Mouse (Mus musculus) left cerebral cortex, postnatal 25 days (tissue): Measurements from ENCODE around the gene Icam5. TPM values are rescaled to one million over a fixed set of nuclear protein-coding genes. Genes with fewer than 3 reads are reported as not detected.
A peak's percentile ranks its signal among the peaks of the same experiment; 100 is the strongest.
"Not testable (repeated sequence)": the region's sequence is repeated elsewhere in the genome, so short reads cannot be mapped to it uniquely, and the experiment has no call there.

Source experiments
- DNase-seq, 2 experiments: peaks; one replicate each; pipeline ENCODE4 v3.0.0; 2022; ENCODE audit warnings: low spot score in 2 of 2, mixed read lengths in 1 of 2
- intact Hi-C: fragments of 180-260 bp; cut with DNase I; formaldehyde crosslinking; loops from one replicate; pipeline ENCODE4 v1.15.1; 2025
- total RNA-seq, 2 experiments: library from RNA; stranded (reverse); gene quantifications; 2 replicates each; pipeline ENCODE4 v1.2.3; 2021

Gene Icam5
- total RNA-seq, 2 experiments from 2014 or later, result 236 to 267 TPM

DNA sequence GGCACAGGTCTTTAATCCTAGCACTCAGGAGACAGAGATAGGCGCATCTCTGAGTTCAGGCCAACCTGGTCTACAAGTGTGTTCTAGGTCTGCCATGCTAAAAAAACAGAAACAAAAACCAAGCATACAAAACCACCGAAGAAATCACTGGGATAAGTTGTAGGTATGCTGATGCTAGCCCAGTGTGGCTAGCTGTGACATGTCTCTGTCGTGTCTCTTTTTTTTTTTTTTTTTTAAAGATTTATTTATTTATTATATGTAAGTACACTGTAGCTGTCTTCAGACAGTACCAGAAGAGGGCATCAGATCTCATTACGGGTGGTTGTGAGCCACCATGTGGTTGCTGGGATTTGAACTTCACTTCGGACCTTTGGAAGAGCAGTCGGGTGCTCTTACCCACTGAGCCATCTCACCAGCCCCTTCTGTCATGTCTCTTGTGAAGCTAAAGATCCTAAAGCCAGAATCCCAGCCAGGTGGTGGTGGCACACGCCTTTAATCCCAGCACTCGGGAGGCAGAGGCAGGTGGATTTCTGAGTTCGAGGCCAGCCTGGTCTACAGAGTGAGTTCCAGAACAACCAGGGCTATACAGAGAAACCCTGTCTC lies 20.8 kb upstream of the Icam5 start:
- intact Hi-C loops, result loop anchor here (5.0 kb wide), 1 partner anchor 126 kb away; no protein-coding TSS in a partner anchor
- DNase-seq, result not testable (repeated sequence)

DNA sequence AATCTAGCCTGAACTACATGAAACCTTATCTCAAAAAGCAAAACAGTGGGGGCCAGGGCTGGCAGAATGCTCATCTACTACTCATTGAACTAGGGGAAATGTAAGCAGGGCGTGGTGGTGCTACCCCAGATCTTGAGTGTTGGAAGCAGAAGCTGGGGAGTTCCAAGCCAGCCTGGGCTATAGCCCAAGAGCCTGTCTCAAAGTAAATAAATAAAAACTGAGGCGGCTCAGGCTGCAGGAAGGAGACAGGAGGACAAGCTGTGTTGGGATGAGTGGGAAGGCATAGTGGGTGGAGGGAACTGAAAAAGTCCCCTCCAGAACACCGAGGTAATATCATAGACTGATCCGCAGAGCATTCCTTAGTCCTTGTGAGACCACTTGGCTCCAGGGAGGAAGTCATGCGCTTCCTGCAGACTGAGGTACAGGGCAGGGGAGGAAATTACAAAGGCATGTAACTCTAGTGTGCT lies 20.0 kb upstream of the Icam5 start:
- peak in 1 of 2 experiments; percentile 31 for DNase-seq
- intact Hi-C loops, result loop anchor here (5.0 kb wide), 1 partner anchor 125 kb away; no protein-coding TSS in a partner anchor

DNA sequence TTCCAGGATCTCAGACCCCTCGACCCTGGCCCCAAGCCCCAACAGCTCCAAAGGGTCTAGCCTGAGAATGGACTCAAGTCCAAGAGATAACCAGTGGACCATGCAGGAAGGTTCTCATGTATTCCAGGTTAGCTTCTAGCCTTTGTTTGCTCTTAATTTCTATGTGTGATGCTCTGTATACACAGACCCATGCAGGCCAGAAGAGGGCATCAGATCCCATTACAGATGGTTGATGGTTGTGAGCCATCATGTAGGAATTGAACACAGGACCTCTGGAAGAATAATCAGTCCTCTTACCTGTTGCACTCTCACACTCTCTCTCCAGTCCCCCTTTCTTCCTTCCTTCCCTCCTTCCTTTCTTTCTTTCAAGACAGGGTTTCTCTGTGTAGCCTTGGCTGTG lies 19.5 kb upstream of the Icam5 start:
- intact Hi-C loops, result loop anchor here (5.0 kb wide), 1 partner anchor 125 kb away; no protein-coding TSS in a partner anchor
- DNase-seq, result no peak

DNA sequence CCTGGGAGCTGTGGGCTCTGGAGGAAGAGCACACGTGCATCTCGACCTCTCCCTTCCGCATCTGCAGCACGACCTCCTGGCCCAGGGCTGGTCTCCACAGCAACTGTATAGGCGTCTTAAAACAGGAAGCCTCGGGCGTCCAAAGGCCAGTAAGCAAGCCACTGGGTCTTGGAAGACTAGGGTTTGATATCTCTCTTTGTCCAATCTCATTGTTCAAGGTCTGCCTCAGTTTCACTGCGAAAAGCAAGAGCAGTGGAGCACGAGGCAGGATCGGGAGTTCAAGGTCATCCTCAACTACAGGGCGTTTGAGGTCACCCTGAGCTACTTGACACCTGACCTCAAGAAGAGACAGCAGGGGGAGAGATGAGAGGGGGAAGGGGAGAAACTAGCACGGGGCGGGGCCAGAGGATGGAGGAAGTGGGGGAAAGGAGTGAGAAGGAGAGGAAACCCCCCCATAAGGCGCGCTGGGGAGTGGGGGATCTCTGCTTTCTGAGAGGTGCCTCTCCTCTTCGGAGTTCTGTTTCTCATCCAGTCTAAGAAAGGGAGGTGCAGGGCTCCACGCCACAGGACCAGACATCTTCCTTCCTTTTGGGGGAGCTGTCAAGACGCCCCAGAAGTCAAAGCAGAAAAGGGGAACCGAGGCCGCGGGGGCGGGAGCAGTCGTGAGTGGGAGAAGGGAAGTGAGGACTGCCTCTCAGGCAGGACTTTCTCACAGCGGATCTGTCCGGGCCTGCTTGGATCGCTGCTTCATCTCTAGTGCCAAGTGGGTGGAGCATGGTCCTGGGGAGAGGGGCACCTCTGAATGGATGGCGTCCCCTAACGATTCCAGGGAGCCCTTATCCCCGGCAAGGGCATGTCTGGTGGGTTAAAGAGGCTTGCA lies 16.9 kb upstream of the Icam5 start:
- intact Hi-C loops, result loop anchor here (1.0 to 5.0 kb wide), 2 partner anchors 38 to 122 kb away; no protein-coding TSS in a partner anchor
- DNase-seq, result peak in 1 of 2 experiments; percentile 60

DNA sequence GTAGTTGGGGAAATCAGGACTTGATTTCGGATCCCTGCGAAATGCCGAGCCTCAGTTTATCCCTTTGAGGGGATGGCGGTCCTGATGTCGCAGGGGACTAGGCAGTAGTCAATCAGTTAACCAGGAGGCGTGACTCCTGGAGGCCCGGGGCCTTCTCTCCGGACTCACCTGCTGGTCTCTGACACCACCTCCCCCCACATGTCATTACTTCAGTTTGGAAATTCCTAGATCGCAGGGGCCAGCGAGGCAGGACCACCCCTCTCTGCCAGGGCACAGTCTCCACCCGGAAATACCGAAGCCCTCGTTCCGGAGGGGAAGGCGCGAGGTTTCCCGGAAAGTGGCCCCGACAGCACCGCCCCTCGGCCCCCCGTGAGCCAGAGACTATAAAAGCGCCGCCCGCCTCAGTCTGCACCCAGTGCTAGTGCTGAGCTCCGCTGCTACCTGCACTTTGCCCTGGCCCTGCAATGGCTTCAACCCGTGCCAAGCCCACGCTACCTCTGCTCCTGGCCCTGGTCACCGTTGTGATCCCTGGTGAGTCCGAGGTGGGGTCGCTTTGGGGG lies 16.2 kb upstream of the Icam5 start, which contains the start of gene Icam1:
TSS of gene Icam1 (plus strand) at position 415 of the 560 bp plus-strand sequence.
- peak in 1 of 2 experiments; percentile 23 for DNase-seq
- intact Hi-C loops, result no loop called here

DNA sequence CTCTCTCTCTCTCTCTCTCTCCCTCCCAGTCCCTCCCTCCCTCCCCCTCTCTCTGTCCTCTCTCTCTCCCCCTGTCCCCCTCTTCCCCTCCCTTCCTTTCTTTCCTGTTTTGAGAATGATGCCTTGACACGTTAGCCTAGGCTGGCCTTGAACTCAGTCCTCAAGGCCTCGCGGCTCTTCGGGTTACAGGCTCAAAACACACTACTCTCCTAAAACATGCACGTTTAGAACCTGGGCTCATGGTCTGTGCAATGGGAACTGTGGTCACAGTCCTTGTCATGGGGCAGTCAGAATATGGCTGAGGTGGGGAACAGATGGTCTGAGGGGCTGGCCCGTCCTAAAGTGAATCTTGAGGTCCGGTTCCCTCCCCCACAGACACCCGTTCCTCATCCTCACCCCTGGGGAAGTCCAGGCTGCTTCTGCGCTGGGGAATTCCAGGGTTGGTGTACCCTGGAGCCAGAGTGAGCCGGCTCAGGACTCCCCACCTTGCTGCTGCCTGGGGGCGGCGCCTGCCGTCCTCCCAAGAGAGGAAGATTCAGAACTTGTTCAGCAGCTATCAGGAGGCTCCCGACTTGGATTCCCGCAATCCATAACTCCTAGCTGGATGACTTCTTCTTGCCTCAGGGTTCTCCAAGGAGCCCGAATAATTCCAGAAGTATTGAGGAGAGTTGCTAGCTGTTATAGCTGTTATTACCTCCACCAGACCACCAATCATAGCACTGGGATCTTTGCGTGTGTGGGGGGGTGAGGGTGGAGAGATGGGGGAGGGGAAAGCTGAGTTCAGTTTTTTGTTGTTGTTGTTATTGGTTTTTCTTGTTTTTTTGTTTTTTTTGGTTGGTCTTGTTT lies 15.3 kb upstream of the Icam5 start:
- DNase-seq, result no peak
- intact Hi-C loops, result no loop called here

DNA sequence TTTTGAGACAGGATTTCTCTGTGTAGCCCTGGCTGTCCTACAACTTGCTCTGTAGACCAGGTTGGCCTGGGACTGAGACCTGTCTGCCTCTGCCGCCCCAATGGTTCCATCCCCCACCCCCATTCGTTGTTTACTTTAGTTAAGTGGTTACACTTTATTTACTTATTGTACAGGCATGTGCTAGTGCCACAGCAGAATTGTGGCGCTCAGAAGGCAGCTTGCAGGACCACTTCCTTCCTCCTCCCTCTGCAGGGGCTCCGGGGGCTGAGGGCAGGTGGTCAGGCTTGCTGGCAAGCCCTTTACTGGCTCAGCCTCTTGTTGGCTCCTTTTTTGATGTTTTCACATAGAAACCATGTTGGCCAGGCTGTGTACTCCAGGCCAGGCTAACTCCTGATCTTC lies 14.7 kb upstream of the Icam5 start:
- intact Hi-C loops, result no loop called here
- DNase-seq, result no peak

DNA sequence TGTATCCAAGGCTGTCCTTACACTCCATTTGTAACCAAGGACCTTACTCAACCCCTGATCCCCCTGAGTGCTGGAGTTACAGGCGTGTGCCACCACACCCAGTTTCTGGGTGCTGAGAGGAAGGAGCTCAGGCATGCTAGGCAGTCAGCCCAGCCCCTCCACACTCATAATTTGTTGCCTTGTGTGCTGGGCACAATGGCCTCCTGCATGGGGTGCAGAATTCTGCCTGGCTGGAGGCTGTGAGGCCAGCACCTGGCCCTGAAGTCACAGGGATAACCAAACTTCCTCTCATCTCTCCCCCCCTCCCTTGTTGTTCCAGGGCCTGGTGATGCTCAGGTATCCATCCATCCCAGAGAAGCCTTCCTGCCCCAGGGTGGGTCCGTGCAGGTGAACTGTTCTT lies 13.3 kb upstream of the Icam5 start:
- intact Hi-C loops, result no loop called here
- DNase-seq, result no peak

DNA sequence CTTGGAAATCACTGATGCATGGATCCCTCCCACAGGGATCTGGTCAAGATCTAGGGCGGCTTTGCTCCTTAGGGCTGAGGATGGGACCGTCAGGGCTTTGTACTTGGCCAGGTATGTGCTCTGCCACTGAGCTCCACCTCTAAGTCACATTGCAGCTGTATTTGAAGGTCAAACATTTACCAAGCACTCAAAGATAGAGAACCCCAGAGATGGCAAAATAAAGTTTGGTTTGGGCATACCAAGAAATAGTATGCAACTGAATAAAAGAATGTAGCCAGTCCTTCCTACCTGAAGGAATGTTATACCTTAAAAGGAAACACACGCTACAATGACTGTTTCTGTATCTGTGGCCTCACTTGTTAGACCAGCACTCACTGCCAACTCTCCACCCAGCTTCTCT lies 10.5 kb upstream of the Icam5 start:
- DNase-seq, result no peak
- intact Hi-C loops, result no loop called here

DNA sequence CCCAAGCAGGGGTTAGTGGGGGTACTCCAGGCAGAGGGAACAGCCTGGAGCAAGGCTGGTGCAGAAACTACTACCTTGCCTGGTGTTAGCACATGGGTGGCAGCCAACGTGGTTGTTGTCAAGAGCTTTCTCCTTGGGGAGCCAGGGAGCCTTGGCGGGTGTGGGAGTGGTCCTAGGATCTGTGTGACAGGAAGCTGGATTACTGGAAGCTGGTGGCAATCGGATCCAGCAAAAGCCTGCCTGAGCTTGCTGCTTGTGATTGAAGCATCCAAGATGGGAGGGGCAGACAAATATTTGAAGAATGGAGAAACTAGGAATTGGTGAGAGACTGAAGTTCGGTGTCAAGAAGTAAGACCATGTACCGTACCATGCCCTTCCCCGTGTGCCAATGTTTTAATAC lies 9.6 kb upstream of the Icam5 start:
- intact Hi-C loops, result no loop called here
- DNase-seq, result no peak

DNA sequence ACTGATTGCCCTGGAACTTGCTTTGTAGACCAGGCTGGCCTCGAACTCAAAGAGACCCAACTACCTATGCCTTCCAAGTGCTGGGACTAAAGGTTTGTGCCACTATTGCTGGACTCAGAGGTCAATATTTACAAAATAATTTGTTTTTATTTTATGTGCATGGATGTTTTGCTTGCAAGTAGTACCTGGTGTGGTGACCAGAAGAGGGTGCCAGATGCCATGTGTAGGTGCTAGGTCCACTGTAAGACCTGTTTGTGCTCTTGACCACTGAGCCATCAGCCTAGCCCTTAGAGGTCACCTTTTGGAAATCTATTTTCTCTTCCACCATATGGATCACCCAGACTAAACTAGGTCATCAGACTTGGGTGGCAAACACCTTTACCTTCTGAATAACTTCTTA lies 9.1 kb upstream of the Icam5 start:
- intact Hi-C loops, result no loop called here

DNA sequence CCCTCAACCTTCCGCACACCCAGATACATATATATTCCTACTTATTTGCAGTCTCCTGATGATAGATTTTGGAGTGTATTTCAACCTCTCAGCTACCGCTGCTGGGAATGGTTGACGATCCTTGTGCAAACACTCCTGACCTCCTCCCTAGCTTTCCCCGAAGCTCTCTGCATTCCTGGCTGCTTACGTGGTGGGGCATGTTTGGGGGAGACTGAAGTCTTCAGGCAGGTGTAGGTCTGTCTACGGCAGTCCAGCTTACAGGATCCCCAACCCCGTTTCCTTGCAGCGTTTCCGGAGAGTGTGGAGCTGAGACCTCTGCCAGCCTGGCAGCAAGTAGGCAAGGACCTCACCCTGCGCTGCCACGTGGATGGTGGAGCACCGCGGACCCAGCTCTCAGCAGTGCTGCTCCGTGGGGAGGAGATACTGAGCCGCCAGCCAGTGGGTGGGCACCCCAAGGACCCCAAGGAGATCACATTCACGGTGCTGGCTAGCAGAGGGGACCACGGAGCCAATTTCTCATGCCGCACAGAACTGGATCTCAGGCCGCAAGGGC lies 6.5 kb upstream of the Icam5 start:
- intact Hi-C loops, result no loop called here
- no peak for DNase-seq

More for the DNA sequence above, 9.1 kb upstream of the Icam5 start:
- no peak for DNase-seq

DNA sequence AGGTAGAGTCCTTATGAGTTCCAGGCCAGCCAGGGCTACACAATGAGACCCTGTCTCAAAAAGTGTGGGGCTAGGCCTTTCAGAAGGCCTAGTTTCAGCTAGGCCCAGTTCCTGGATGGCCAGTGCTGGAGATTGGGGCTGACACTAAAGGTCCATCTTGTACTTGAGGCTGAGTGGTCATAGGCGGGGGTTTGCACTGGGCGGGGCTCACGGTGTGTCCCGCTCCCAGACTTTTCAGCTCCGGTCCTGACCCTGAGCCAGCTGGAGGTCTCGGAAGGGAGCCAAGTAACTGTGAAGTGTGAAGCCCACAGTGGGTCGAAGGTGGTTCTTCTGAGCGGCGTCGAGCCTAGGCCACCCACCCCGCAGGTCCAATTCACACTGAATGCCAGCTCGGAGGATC lies 5.0 kb upstream of the Icam5 start:
- intact Hi-C loops, result loop anchor here (1.0 kb wide), 1 partner anchor 24 kb away; no protein-coding TSS in a partner anchor
- DNase-seq, result no peak

DNA sequence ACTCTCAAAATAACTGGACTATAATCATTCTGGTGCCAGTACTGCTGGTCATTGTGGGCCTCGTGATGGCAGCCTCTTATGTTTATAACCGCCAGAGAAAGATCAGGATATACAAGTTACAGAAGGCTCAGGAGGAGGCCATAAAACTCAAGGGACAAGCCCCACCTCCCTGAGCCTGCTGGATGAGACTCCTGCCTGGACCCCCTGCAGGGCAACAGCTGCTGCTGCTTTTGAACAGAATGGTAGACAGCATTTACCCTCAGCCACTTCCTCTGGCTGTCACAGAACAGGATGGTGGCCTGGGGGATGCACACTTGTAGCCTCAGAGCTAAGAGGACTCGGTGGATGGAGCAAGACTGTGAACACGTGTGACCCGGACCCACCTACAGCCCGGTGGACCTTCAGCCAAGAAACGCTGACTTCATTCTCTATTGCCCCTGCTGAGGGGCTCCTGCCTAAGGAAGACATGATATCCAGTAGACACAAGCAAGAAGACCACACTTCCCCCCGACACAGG lies 4.0 kb upstream of the Icam5 start:
- intact Hi-C loops, result loop anchor here (2.0 kb wide), 1 partner anchor 127 kb away; no protein-coding TSS in a partner anchor

DNA sequence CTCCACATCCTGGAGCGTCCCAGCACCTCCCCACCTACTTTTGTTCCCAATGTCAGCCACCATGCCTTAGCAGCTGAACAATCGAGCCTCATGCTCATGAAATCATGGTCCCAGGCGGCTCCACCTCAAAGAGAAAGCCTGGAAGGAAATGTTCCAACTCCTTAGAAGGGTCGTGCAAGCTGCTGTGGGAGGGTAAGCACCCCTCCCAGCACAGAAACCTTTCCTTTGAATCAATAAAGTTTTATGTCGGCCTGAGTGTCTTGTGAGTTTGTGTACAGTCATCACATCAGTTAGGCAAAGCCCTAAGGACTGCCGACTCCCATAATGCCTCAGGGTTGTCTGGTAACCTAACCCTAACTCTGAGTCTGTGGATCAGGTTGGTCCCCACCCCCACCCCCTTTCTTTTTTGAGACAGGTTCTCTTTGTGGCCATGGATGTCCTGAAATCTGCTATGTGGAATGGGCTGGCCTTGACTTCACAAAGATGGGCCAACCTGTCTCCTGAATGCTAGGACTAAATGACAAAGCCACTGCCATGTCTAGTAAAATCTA lies 3.2 kb upstream of the Icam5 start:
- no peak for DNase-seq
- intact Hi-C loops, result loop anchor here (2.0 kb wide), 1 partner anchor 128 kb away; no protein-coding TSS in a partner anchor

More for the DNA sequence above, 4.0 kb upstream of the Icam5 start:
- DNase-seq, result no peak

DNA sequence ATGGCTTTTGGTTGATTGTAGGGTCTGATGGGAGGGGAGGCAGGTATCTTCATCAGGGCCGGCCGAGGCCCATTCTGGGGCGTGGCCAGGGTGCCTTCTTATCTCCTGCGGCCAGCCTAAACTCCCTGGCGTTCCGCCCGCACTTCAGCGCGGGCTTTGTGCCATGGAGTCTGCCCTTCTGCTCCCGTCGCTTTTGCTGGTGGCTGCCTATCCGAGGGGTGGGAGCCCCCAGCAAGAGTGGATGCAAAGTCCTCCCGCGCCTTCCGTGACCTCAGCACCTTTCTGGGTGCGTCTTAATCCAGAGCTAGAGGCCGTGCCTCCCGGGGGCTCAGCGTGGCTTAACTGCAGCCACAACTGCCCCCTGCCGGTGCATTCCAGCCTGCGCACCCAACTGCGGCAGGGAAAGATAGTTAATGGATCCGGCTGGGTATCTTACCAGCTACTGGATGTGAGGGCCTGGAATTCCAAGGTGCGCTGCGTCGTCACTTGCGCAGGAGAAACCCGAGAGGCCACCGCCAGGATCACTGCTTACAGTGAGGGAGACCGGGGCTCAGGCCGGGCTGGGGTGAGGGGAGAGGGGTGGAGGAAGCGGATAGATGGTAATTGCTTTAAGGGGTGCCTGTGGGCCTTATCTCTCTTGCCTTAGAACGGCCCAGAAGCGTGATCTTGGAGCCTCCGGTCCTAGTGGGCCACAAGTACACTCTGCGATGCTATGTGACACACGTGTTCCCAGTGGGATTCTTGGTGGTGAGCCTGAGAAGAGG lies 2.4 kb upstream of the Icam5 start, which contains the start of gene Icam4:
TSS of gene Icam4 (plus strand) at position 83 of the 764 bp plus-strand sequence.
- peak; percentile 72 to 73 for DNase-seq
- intact Hi-C loops, result loop anchor here (2.0 kb wide), 2 partner anchors 101 to 129 kb away; partner anchors contain the start of gene Tyk2

DNA sequence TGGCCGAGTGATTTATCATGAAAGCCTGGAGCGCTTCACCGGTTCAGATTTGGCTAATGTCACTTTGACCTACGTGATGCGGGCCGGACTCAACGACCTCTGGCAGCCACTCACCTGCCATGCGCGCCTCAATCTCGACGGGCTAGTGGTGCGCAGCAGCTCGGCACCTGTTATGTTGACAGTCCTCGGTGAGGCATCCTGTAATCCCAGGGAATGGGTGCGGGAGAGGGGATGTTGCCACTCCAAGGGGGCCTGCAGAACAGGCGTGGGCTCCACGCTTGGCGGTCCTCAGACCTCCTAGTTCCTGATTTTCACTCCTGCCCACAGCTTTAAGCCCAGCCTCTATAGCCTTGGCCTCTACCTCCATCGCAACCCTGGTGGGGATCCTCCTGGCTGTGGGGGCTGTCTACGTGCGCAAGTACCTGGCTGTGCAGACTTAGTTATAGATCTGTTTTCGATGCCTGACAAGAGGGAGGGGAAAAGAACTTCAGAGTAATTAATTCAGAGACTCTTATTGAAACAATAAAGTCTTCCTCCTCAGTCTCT lies 1.7 kb upstream of the Icam5 start:
- intact Hi-C loops, result loop anchor here (2.0 kb wide), 1 partner anchor 101 kb away; the partner anchor contains the start of gene Tyk2
- DNase-seq, result no peak
